Mouse (Mus musculus) layer of hippocampus, adult 9-10 months (tissue): ENCODE results near the gene Sdk1.
A peak's percentile ranks its signal among the peaks of the same experiment; 100 is the strongest.

Source experiments
- DNase-seq: peaks from one replicate; pipeline ENCODE4 v3.0.0; 2022; ENCODE audit warnings: low spot score

Sdk1 gene

DNA sequence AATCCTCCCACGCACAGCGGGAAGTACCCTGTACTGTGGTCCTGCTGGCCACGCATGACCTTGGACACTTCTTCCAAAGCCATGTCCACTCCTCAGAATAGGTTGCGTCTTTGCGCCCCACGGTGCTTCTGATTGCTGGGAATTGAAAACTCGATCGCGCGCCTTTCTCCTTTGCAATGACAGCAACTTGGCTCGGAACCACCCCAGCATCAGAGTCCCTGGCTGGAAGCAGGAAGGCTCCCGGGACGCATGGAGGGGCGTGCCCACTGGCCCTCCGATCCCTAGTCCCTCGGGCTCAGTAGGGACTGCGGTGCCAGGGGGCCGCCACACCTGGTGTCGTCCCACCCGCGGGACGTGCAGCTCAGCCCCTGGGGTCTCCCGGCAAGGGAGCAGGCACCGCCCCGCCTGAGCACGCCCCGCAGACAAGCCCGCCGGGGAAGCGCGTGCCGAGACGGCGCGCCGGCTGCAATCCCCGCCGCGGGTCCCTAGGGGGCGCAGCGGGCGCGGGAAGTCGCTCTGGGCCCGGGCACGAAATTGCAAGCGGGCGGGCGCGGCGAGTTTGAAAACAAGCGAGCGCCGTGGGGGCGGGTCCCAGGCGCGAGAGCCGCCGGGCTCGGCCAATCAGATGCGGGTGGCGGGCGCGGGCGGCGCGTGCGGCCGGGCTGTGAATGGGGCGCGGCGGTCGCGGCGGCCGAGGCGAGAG, at the start of gene Sdk1:
Gene Sdk1, plus strand, starts transcription at position 650 of the 703 bp plus-strand sequence.
- DNase-seq = peak; percentile 50

DNA sequence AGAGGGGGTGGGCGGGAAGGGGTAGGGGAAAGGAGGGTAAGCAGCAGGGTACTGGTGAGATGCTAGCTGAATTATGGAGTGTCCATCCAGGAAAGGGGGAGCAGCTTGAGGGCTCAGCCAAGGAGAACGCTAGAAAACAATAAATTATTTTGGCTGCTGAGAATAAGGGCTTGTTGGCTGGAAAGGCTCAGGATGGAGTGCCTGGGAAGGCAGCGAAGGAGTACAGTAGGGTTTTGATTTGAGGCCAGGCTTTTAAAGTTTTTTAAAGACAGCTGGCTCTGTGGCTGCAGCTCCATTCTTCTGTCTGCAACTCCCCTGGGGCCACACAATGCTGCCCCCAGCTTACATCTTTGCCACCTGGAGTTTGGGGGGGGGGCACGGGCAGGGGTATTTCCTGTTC, 44.0 kb upstream of the Sdk1 start:
- no peak for DNase-seq

DNA sequence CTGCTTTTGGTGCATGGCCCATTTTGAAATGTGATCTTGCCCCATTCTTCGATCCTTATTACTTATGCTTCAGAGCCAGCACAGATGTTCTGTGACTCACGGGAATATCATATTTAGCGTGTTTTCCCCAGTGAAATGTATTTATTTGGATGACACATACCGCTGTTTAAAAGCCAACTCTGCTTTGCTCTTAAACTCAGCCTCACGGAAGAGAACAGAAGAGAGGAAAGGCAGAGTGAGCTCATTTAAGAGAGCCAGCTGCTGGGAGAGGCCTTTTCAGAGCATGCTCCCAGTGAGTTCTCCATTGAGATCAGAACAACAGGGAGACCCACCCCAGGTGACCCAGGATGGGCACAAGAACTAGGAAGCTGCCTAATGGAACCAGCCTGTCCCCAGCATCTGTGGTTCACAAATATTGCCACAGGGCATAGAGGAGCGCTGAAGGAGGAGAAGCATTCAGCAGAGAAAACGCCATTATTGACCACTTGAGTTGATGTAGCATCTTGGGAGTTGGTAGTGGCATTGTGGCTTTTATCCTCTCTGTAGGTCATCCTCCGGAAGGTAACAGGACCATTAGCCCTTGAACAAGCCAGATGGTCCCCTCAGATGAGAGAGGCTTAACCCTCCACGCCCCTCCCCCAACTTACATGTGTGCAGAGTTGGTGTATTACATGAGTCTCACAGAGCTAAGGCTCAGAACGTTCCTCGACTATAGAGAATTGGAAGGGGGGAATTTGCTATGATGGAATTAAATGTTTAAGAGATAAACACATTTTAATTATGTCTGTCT, 38.8 kb upstream of the Sdk1 start:
- DNase-seq = no peak

DNA sequence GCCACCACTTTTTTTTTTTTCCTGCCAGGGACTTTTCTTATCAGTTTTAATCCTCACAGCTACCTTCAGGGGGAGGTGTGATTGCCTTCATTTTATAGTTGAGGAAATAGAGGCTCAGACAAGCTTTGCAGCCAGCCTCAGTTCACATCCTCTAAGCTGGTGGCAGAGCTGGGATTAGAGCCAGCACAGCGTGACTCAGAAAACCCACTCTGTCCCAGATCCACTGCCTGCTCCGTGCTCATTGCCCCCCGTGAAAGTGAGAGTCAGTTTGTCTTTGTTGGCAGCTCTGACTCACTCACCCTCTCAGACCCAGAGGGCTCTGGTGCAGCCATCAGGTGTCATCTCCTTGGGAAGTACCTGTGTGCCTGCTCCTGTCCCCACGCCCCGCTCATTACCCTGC, 34.2 kb upstream of the Sdk1 start:
- DNase-seq = peak; percentile 10

DNA sequence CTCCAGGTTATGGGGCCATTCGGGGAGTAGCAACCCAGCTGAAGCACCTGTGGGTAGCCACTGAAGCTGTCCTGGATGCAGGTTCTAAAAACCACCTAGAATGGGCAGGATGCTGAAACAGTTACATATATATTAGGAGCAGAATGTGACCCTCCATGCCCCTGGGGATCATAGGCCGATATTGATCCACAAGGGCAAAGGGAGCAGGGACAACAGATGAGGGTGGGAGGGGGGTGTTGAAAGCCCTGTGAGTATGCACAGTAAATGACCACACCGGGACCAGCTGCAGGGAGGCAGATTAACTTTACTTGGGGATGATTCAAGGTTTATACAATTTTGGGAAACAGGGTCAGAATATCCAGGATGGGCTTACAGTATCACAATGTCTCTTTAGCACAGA, 16.0 kb upstream of the Sdk1 start:
- no peak for DNase-seq

DNA sequence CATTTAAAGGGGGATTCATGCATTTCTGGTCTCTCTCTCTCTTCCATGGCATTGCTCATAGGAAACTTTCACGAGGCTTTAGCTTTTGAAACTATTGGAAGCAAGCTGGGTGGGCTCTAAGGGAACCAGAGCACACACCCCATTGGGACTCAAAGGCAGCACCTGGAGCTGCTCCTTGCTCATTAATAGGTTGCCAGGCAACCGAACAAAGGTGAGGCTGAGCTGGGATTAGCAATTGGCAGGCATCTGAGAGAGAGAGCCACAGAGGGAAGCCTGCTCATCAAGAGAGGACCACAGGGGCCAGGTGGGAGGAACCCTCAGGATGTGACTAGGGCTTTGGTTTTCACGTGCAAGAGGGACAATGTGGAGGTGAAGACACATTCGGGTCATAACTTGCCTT, 7.0 kb upstream of the Sdk1 start:
- DNase-seq = no peak

DNA sequence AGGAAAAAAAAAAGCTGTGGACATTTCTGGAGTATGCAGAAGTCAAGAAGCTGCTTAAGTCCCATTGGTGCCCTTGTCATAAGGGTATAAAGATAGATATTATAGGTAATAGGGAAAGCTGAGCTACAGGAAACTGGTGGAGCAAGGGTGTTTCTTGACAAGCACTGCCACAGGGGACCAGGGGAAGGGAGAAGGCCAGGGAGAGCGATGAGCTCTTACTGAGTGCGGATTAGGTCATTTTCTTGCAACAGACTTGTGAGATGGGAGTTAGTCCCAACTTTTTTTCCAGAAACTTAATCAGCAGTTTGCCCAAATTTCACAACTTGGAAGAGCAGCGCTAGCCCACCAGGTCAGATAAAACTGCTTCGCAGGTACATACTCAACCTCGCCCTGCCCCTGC, 1.9 kb upstream of the Sdk1 start:
- DNase-seq = no peak

DNA sequence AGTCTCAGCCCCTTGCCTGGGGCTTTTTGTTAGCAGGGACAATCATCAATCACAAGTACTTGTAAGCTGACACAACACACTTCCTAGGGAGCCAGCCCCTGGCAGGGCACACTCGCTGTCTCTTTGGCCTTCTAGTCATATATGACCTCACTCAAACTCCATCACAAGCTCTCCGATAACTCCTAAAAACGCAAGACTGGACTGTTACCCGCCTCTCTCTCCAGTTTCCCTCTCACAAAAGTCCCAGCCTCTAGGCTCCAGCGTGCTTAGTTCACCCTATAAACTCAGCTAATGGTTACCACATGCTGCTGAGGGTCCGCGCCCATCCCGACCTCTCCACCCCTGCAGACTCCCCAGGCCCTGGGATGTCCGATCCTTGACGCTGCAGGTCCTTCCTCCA, 849 bp upstream of the Sdk1 start:
- no peak for DNase-seq

DNA sequence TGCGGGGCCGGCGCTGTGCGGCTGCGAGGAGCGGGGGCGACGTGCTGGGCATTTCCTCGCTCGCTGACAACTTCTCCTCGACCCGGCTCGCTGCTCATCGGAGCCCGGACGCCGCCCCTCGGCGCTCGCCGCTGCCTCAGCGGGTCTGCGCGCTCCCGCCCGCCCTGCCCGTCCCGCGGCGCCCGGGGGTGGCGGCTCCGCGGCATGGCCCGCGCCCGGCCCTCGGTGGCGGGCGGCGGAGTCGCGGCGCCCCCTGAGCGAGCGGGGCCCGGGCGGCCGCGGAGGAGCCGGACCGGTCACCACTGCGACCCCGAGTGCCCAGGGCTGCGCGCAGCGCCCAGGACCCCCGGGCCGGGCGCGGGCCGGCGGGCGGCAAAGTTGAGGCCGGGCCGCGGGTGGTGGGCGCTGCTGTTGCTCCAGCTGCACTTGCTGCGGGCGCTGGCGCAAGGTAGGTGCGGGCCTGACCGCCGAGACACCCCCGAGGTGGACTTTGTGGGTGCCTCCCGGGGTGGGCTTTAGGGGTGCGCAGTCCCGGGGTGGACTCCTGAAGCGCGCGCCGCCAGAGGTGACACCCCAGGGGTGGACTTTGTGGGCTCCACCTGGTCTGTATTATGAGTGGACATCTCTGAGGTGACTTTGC, 475 bp downstream of the Sdk1 start:
- DNase-seq = no peak

DNA sequence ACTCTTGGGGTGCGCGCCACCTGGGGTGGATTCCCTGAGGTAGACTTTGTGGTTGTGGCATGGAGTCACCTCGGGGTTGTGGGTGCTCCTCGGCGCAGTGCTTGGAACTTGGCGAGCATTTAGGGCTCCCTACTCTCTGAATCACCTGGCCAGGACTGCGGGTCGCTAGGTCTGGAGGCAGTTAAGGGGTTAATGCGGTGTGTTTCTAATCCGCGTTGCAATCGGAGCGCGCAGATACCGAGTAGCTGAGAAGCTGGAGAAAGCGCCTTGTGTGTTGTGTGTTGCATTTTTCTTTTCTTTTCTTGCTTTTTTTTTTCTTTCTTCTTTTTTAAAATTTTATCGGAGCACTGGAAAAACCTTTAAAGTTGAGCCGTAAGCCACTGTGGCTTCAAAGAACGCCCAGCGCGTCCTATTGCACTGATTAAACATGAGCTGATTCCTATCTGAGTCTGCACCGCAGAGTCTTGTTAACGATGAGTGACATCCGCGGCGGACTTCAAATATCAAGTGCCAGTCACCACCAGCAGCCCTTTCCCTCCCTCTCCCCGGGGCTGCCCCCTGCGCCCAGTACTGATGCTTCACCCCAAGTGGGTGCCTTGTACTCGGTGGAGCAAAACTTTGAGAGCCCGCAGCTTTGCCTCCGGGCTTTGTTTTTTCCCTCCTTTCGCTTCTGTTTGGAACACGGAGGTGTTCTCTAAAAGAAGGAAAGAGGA, 2.1 kb downstream of the Sdk1 start:
- DNase-seq = no peak

DNA sequence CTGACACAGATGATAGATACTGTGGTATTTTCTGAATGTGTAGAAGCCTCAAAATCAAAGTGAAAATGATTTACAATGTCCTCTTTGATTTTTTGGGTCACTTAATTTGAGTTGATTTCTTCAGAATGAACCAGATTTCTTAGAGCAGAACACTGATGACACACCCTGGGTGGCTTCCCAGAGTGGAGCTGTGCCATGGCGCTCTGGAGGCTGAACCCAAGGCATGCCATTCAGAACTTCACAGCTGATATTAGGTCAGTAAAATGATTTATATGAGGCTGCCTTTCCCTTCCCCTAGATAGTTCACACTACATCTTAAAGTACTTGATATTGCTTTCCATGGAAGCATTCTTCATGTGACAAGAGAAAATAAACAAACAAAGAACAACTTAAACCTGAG, 23.0 kb downstream of the Sdk1 start:
- DNase-seq = no peak

DNA sequence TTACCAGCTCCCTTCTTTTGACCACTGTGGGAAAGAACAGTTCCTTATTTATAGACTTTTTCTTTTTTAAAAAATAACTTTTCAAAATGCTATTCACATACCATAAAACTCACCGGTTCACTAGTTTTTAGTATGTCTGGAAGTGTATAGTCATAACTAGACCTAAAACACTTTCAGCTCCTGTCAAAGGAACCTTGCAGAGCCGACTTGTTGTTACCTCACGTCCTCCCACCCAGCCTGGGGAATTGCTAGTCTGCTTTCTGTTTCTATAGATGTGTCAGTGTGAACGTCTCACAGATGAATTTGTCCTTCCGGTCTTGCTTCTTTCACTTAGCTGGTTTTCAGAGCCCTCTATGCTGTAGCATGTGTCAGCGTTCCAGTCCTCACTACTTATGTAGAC, 35.8 kb downstream of the Sdk1 start:
- DNase-seq = no peak

DNA sequence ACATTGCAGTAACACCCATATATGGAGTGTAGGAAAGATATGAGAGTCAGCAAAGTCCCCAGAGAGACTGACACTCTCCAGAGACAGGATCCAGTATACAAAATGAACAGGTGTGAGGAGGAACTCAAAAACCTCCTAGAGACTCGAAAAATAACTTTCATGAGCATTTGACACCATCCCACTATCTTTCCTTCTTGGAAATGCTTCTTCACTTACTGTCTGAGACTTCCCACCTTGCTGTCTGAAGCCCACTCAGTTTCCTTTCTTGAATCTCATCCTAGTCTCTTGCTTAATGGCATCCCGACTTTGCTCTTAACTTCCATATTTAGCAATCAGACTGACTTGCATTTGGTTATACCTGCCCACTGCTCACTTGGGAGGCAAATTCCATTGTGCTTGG, 40.5 kb downstream of the Sdk1 start:
- DNase-seq = no peak

DNA sequence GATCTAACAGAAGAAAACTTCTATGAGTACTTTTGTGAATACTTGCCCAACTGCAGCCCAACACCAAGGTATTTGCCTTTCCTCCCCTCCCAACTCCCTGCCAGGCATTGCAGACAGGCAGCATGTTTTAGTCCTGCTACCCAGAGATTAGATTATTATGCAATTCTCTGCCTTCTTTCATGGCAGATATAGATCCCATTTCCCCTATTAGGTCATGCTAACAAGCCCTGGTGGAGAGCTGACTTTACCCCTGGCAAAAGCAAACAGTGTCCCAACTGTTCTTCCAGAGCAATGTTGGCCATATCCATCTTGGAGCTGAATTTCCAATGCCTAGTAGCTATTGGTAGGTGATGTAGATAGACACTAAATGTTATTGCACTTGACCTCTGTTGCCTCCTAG, 48.3 kb downstream of the Sdk1 start:
- no peak for DNase-seq

DNA sequence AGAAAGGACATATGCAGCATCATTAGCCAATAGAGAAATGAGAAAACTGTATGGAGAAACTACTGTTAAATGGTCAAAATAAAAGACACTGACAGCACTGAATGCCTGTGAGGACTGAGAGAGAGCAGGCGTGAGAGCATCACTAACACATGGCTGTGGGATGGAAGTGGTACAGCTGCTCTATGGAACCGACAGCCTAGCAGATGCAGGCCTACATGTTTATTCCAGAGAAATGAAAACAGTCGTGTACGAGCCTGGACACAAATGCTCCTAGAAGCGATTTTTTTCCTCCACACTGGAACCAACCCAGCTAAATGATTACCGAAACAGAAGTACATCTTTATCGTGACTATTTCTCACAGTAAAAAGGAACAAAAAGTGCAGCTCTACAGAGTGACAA, 54.0 kb downstream of the Sdk1 start:
- DNase-seq = peak; percentile 13

DNA sequence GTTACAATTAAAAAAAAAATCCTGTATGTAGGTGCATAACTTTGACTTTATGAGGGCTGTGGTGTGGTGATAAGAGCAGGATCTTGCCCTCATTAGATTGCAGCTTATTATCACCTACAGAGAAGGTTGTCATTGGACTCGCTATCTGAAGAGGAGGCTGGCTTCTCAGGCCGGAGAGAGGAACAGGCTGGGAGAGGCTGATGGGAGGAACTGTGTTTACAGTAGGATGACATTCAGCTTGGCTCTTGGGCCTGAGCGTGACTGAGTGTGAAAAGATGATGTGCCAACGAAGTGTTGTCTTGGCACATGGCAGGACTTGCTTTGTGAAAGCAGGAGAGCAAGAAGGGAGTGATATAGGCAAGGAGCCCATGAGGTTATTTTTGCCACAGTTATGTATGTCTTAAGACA, 61.0 kb downstream of the Sdk1 start:
- DNase-seq = no peak

DNA sequence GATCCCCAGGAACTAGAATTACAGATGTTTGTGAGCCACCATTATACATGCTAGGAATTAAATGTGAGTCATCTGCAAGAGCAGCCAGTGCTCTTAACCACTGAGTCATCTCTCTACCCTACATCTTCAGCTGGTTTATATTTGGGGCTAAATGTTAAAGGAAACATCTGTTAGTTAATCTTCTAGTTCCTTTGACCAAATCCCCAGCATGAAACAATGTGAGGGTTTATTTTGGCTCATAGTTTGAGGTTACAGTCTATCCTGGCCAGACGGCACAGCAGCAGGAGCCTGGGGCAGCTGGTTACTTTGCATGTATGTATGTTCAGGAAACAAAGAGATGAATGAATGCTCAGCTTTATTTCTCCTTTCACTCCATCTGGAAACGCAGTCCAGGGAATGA, 62.5 kb downstream of the Sdk1 start:
- DNase-seq = no peak

DNA sequence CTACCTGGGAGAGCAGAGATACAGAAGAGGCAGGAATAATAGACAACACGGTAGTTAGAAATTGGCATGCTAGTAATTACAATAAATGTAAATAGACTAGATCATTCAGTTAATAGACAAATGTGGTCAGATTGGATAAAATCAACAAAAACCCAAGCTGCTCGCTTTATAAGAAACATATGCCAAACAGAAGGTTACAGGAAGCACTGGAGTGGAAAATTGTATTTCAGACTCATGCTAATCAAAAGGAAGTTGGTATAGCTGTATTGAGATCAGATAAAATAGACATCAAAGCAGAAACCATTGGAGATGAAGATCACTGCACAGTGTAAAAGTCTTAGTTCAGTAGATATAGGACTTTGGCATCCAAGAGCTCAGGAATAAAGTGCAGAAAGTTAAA, 63.4 kb downstream of the Sdk1 start:
- no peak for DNase-seq

DNA sequence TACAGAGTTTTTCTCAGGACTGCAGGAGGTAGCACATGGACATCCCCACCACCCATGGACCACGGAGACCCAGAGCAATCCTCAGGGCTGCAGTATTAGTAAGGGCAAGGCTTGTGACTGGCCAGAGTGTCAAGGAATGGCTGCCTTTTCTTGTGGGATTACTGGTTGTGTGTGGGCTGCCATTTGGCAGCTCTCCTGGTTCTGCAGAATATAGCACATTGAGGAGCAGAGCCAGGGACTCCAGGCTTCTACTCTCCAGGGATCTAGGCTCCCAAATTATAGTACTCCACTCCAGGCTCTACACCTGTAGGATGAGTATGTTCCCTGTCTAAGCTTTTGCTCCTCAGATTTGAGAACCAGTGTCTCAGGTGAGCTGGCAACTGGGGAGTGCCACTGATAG, 69.4 kb downstream of the Sdk1 start:
- no peak for DNase-seq

DNA sequence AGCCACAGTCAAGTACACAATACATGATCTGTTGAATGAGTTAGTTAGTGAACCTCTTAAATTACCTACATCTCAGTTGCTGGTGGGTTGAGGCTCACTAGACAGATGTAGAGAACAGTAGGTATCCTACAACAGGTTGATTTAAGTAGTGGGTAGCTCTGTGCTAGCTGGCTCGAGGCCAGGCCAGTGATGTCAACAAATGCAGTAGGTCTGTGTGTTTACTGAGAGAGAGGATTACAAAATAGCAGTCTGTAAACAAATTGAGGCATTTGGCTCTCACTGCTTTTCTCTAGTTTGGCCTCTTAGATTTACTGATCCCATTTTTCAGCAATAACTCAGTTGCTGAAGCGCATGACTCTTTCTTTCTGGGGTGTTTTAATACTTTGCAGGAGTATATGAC, 70.5 kb downstream of the Sdk1 start:
- DNase-seq = no peak

DNA sequence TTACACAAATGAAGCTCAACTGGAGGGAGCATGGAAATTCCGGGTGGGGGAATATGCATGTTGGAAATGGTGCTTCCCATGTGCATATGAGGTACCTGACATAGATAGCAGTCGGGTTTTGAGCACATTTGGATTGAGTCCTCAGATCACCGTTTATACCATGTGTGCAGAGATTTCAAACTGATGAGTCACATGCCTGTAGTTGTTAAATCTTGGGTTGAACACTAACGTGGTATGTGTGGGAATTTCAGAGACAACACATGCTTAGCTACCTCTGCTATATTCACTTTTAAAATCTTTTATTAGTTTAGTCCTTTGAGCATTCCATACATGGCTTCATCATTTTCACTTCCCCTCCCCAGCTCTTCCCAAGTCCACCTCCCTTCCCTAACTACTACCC, 71.0 kb downstream of the Sdk1 start:
- DNase-seq = no peak

DNA sequence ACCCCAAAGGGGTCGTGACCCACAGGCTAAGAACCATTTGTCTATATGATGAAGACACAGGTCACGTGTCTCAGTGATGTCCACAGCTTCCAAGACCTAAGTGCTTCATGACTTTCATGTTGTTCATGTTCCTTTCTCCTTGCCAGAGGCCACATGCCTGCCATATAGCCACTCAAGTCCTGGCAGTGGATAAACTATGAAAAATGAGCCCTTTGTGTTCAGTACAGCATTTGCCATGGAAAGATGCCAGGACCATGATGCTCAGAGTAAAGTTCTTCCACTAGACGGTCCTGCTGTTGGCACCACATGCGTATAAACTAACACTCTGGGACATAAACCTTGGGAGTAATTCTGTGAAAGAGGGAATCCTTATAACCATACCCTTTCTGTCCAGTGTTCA, 75.8 kb downstream of the Sdk1 start:
- no peak for DNase-seq

DNA sequence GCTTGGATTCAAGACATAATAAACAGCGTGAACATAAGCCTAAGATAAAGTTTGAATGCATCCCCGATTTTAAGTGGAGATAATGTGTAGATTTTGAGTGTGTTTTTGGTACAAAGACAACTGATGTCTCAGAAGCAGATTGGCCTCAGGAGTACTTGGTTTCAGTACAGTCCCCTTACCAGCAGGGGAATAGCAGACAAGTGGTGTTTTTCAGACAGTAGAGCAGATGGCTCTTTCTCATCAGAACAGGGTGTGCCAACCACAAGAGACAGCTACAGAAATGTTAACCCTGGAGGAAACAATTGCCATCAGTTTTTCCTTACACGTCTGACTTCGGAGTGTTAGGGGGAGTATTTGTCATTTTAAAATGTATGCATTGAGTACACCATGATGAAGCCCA, 83.6 kb downstream of the Sdk1 start:
- peak; percentile 37 for DNase-seq
